Mouse (Mus musculus): ENCODE data around the gene Dusp16. TPM values are rescaled to one million over a fixed set of nuclear protein-coding genes. Genes with fewer than 3 reads are reported as not detected.

Gene Dusp16
- polyA plus RNA-seq, 1 experiment from 2014 or later: 5.2 TPM

- Histone ChIP-seq H3K9me3 (replicated peaks) (no peaks in the 10 kb centered on the region), H3K27ac (replicated peaks) (no peak overlapping the region), H3K9ac (replicated peaks) (no peak overlapping the region), H3K4me1 (peaks cover 17% of the 10 kb centered on the region), H3K4me2 (no peak overlapping the region), H3K27me3 (replicated peaks) (0 out of 2 replicates have a peak, but pooled peaks cover 4% of the 10 kb centered on the region), H3K36me3 (no peaks in the 10 kb centered on the region), H3K4me3 (replicated peaks) (no peak overlapping the region)
- 62% methylated on average over 6 of the region's 6 CpGs for WGBS
- no peak for ATAC-seq (ENCODE audit: low FRiP score)
These were observed 3.3 kb downstream of the Dusp16 start for GRCm38 (mm10) chr6:134789100-134789499.

- H3K4me3 ChIP-seq (replicated peaks): no peak overlapping the region
These were observed 6.0 kb downstream of the Dusp16 start for GRCm38 (mm10) chr6:134786426-134786825.

GRCm38 (mm10) chr6:134782900-134783299, 9.5 kb downstream of the Dusp16 start:
- WGBS: 88% methylated on average over 7 of the region's 7 CpGs
- Histone ChIP-seq H3K4me2 (no peak overlapping the region), H3K9ac (replicated peaks) (no peak overlapping the region), H3K27me3 (replicated peaks) (no peaks in the 10 kb centered on the region), H3K27ac (replicated peaks) (no peak overlapping the region), H3K4me3 (replicated peaks) (no peak overlapping the region), H3K9me3 (replicated peaks) (no peaks in the 10 kb centered on the region), H3K4me1 (no peaks in the 10 kb centered on the region), H3K36me3 (no peaks in the 10 kb centered on the region)
- no peak for ATAC-seq (ENCODE audit: low FRiP score)

More at GRCm38 (mm10) chr6:134786426-134786825, 6.0 kb downstream of the Dusp16 start:
- H3K27me3 ChIP-seq (replicated peaks): no peaks in the 10 kb centered on the region
- H3K27ac ChIP-seq (replicated peaks): no peak overlapping the region
- WGBS: 67% methylated on average over 3 of the region's 3 CpGs
- no peak for ATAC-seq (ENCODE audit: low FRiP score)
- H3K9ac ChIP-seq (replicated peaks): no peak overlapping the region
- peaks cover 4% of the 10 kb centered on the region for H3K4me1 ChIP-seq
- no peaks in the 10 kb centered on the region for H3K9me3 ChIP-seq (replicated peaks)
- H3K4me2 ChIP-seq: no peak overlapping the region
- no peaks in the 10 kb centered on the region for H3K36me3 ChIP-seq

- no peak for ATAC-seq (ENCODE audit: low FRiP score)
- Histone ChIP-seq H3K4me1 (no peaks in the 10 kb centered on the region), H3K9me3 (replicated peaks) (no peaks in the 10 kb centered on the region), H3K4me2 (no peak overlapping the region), H3K27ac (replicated peaks) (no peak overlapping the region), H3K27me3 (replicated peaks) (no peaks in the 10 kb centered on the region), H3K9ac (replicated peaks) (no peak overlapping the region), H3K36me3 (no peaks in the 10 kb centered on the region), H3K4me3 (replicated peaks) (no peak overlapping the region)
- 72% methylated on average over 7 of the region's 7 CpGs for WGBS
These were observed 10.9 kb downstream of the Dusp16 start for GRCm38 (mm10) chr6:134781494-134781913.

- Histone ChIP-seq H3K36me3 (no peaks in the 10 kb centered on the region), H3K27ac (replicated peaks) (no peak overlapping the region), H3K27me3 (replicated peaks) (no peaks in the 10 kb centered on the region), H3K4me3 (replicated peaks) (no peak overlapping the region), H3K4me2 (no peak overlapping the region), H3K9me3 (replicated peaks) (no peaks in the 10 kb centered on the region), H3K9ac (replicated peaks) (no peak overlapping the region), H3K4me1 (no peaks in the 10 kb centered on the region)
- 69% methylated on average over 2 of the region's 2 CpGs for WGBS
- no peak for ATAC-seq (ENCODE audit: low FRiP score)
These were observed 12.4 kb downstream of the Dusp16 start for GRCm38 (mm10) chr6:134780024-134780423.

GRCm38 (mm10) chr6:134773961-134774360, 18.5 kb downstream of the Dusp16 start:
- Histone ChIP-seq H3K27ac (replicated peaks) (no peak overlapping the region), H3K4me1 (0 out of 2 replicates have a peak, but pooled peaks cover 5% of the 10 kb centered on the region), H3K9ac (replicated peaks) (no peak overlapping the region), H3K4me2 (no peak overlapping the region), H3K36me3 (no peaks in the 10 kb centered on the region), H3K4me3 (replicated peaks) (no peak overlapping the region), H3K9me3 (replicated peaks) (no peaks in the 10 kb centered on the region), H3K27me3 (replicated peaks) (no peaks in the 10 kb centered on the region)
- ATAC-seq (ENCODE audit: low FRiP score): no peak
- WGBS: 62% methylated on average over 3 of the region's 3 CpGs

GRCm38 (mm10) chr6:134773292-134773893, 19.0 kb downstream of the Dusp16 start:
- no peaks in the 10 kb centered on the region for H3K27me3 ChIP-seq (replicated peaks)
- 81% methylated on average over 1 of the region's 1 CpGs for WGBS
- no peaks in the 10 kb centered on the region for H3K9me3 ChIP-seq (replicated peaks)
- ATAC-seq (ENCODE audit: low FRiP score): no peak
- H3K4me1 ChIP-seq: 0 out of 2 replicates have a peak, but pooled peaks cover 5% of the 10 kb centered on the region
- no peak overlapping the region for H3K4me3 ChIP-seq (replicated peaks)
- no peak overlapping the region for H3K27ac ChIP-seq (replicated peaks)
- no peak overlapping the region for H3K9ac ChIP-seq (replicated peaks)
- H3K4me2 ChIP-seq: no peak overlapping the region
- H3K36me3 ChIP-seq: no peaks in the 10 kb centered on the region

- Histone ChIP-seq H3K36me3 (no peaks in the 10 kb centered on the region), H3K27me3 (replicated peaks) (no peaks in the 10 kb centered on the region), H3K27ac (replicated peaks) (no peak overlapping the region), H3K4me1 (0 out of 2 replicates have a peak, but pooled peaks cover 5% of the 10 kb centered on the region), H3K9me3 (replicated peaks) (no peaks in the 10 kb centered on the region), H3K9ac (replicated peaks) (no peak overlapping the region), H3K4me3 (replicated peaks) (no peak overlapping the region), H3K4me2 (no peak overlapping the region)
- ATAC-seq (ENCODE audit: low FRiP score): no peak
These were observed 22.1 kb downstream of the Dusp16 start for GRCm38 (mm10) chr6:134770339-134770738.

GRCm38 (mm10) chr6:134764441-134765061, 27.9 kb downstream of the Dusp16 start:
- H3K36me3 ChIP-seq: no peaks in the 10 kb centered on the region
- H3K27ac ChIP-seq (replicated peaks): no peak overlapping the region
- no peaks in the 10 kb centered on the region for H3K4me1 ChIP-seq
- H3K27me3 ChIP-seq (replicated peaks): no peaks in the 10 kb centered on the region
- no peaks in the 10 kb centered on the region for H3K9me3 ChIP-seq (replicated peaks)
- H3K9ac ChIP-seq (replicated peaks): no peak overlapping the region
- no peak overlapping the region for H3K4me3 ChIP-seq (replicated peaks)
- WGBS: 96% methylated on average over 5 of the region's 5 CpGs
- ATAC-seq (ENCODE audit: low FRiP score): no peak
- H3K4me2 ChIP-seq: no peak overlapping the region

- Histone ChIP-seq H3K4me3 (replicated peaks) (no peak overlapping the region), H3K9ac (replicated peaks) (no peak overlapping the region), H3K27me3 (replicated peaks) (no peaks in the 10 kb centered on the region), H3K9me3 (replicated peaks) (no peaks in the 10 kb centered on the region), H3K36me3 (no peaks in the 10 kb centered on the region), H3K4me2 (no peak overlapping the region), H3K4me1 (no peaks in the 10 kb centered on the region), H3K27ac (replicated peaks) (no peak overlapping the region)
- WGBS: 71% methylated on average over 1 of the region's 1 CpGs
- ATAC-seq (ENCODE audit: low FRiP score): no peak
These were observed 29.0 kb downstream of the Dusp16 start for GRCm38 (mm10) chr6:134763436-134763835.

GRCm38 (mm10) chr6:134761808-134762207, 30.6 kb downstream of the Dusp16 start:
- WGBS: 41% methylated on average over 2 of the region's 2 CpGs
- Histone ChIP-seq H3K27ac (replicated peaks) (no peak overlapping the region), H3K4me1 (no peaks in the 10 kb centered on the region), H3K36me3 (no peaks in the 10 kb centered on the region), H3K9ac (replicated peaks) (no peak overlapping the region), H3K4me3 (replicated peaks) (no peak overlapping the region), H3K4me2 (no peak overlapping the region), H3K9me3 (replicated peaks) (no peaks in the 10 kb centered on the region), H3K27me3 (replicated peaks) (no peaks in the 10 kb centered on the region)
- no peak for ATAC-seq (ENCODE audit: low FRiP score)

GRCm38 (mm10) chr6:134760926-134761544, 31.4 kb downstream of the Dusp16 start:
- H3K27me3 ChIP-seq (replicated peaks): no peaks in the 10 kb centered on the region
- no peak for ATAC-seq (ENCODE audit: low FRiP score)
- WGBS: 56% methylated on average over 5 of the region's 5 CpGs

More at GRCm38 (mm10) chr6:134760926-134761544, 31.4 kb downstream of the Dusp16 start:
- no peaks in the 10 kb centered on the region for H3K9me3 ChIP-seq (replicated peaks)
- no peak overlapping the region for H3K9ac ChIP-seq (replicated peaks)
- H3K4me3 ChIP-seq (replicated peaks): no peak overlapping the region
- no peaks in the 10 kb centered on the region for H3K36me3 ChIP-seq
- no peaks in the 10 kb centered on the region for H3K4me1 ChIP-seq
- H3K4me2 ChIP-seq: no peak overlapping the region
- H3K27ac ChIP-seq (replicated peaks): no peak overlapping the region
